Mouse (Mus musculus) limb, embryonic 13.5 days (tissue): ENCODE data around the gene Sphk1. TPM values are rescaled to one million over a fixed set of nuclear protein-coding genes. Genes with fewer than 3 reads are reported as not detected.

Source experiments
- ATAC-seq: fragments of 200-750 bp; cut with Nextera tagmentation; 2 replicates; pipeline ENCODE4 v1.8.0; 2017; ENCODE audit warnings: low read depth, moderate number of reproducible peaks, moderate TSS enrichment; ENCODE audit not compliant: low FRiP score
- H3K27ac ChIP-seq: fragments of 300-500 bp; sonication (generic); 2 replicates; pipeline ENCODE4 v1.5.1; 2015; ENCODE audit warnings: inconsistent platforms, mild to moderate bottlenecking, moderate library complexity
- H3K27me3 ChIP-seq: fragments of 300-500 bp; sonication (generic); 2 replicates; pipeline ENCODE4 v1.6.1; 2015; ENCODE audit warnings: mild to moderate bottlenecking, inconsistent platforms
- H3K36me3 ChIP-seq: fragments of 300-500 bp; sonication (generic); 2 replicates; pipeline ENCODE4 v1.6.1; 2015; ENCODE audit warnings: inconsistent platforms, mild to moderate bottlenecking, moderate library complexity
- H3K4me1 ChIP-seq: fragments of 300-500 bp; sonication (generic); 2 replicates; pipeline ENCODE4 v1.6.1; 2015; ENCODE audit warnings: inconsistent platforms
- H3K4me2 ChIP-seq: fragments of 300-500 bp; sonication (generic); replicated peaks from 2 replicates; pipeline ENCODE4 v1.6.1; 2015; ENCODE audit warnings: inconsistent platforms, mild to moderate bottlenecking, moderate library complexity
- H3K4me3 ChIP-seq: fragments of 300-500 bp; sonication (generic); 2 replicates; pipeline ENCODE4 v1.5.1; 2015; ENCODE audit warnings: moderate library complexity, mild to moderate bottlenecking, inconsistent platforms
- H3K9ac ChIP-seq: fragments of 300-500 bp; sonication (generic); 2 replicates; pipeline ENCODE4 v1.6.1; 2015; ENCODE audit warnings: mild to moderate bottlenecking, inconsistent platforms
- H3K9me3 ChIP-seq: fragments of 300-500 bp; sonication (generic); 2 replicates; pipeline ENCODE4 v1.6.1; 2016; ENCODE audit warnings: inconsistent platforms
- WGBS: fragments of 180-500 bp; shearing (Covaris S2); methylation state at CpG from one replicate; pipeline ENCODE4 v1.1.7; 2015; 5-methylcytosine and 5-hydroxymethylcytosine counted together
- polyA plus RNA-seq: library from polyadenylated mRNA; unstranded; fragments of >200 nt; fragmentation: Nextera tagmentation; extraction: Ambion mirVana; gene quantifications from 2 replicates; pipeline ENCODE4 v1.2.1, GENCODE M21; 2015

Sphk1 gene
- polyA plus RNA-seq, 1 experiment from 2014 or later = 2.3 TPM

DNA sequence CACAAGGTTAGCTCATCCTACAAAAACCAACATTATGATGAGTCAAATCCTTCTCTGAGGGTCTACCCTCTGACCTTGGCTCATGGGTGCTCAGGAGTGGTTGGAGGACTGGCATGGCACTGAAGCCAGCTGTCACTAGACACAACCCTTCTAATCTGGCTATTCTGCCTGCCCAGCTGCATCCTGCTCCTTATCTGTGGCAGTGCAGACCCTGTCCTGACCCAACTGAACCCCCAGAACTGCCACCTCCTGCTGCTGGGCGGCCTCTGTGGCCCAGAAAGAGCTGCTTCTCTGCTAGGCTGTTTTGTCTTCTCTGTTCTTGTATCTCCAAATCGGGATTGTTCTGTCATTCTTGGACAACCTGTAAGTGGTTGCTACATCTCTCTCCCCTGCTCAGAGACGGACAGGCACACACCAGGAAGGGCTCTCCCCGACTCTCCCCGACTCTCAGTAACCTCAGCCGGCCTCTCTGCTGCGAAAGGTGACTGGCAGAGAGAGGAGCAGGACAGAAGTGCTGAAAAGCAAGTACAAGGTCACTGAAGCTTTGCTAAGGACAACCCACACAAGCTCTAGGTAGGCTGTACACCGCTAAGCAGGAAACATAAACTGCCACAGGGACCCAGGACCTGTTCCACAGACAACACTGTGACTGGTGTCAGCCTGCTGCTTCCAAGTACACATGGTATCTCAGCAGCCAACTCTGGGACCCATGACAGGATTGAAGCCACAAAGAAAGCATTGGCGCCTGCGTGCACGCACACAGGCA, 18.7 kb downstream of the Sphk1 start:
- Histone ChIP-seq H3K4me2 (no peak overlapping the region), H3K9ac (no peak overlapping the region), H3K27me3 (no peaks in the 10 kb centered on the region), H3K4me3 (no peak overlapping the region), H3K36me3 (peaks cover 46% of the 10 kb centered on the region), H3K9me3 (no peaks in the 10 kb centered on the region), H3K4me1 (peaks cover 32% of the 10 kb centered on the region), H3K27ac (no peak overlapping the region)
- ATAC-seq = no peak
- WGBS = 89% methylated on average over 11 of the region's 11 CpGs

DNA sequence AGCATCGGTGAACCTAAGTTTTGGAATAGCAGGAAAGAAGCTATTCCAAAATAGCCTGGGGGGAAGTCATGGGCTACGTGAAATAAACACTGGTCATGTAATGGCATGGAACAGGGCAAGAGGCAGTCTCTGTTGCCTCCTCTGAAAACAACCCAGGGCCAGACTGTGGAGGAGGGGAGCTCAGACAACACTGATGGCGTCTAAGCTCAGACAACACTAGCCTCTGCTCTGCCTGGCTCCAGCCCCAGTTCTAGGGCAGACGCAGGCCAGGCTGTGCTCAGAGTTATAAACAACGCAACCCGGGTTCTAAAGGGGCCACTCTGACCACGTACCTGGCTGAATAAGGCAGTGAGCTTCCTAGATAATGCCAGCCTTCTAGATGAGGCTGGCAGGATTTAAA, 20.0 kb downstream of the Sphk1 start:
- no peak for ATAC-seq
- Histone ChIP-seq H3K4me1 (peaks cover 36% of the 10 kb centered on the region), H3K9me3 (no peaks in the 10 kb centered on the region), H3K4me3 (no peak overlapping the region), H3K36me3 (peaks cover 33% of the 10 kb centered on the region), H3K4me2 (no peak overlapping the region), H3K27ac (no peak overlapping the region), H3K27me3 (no peaks in the 10 kb centered on the region), H3K9ac (no peak overlapping the region)
- 41% methylated on average over 7 of the region's 7 CpGs for WGBS

DNA sequence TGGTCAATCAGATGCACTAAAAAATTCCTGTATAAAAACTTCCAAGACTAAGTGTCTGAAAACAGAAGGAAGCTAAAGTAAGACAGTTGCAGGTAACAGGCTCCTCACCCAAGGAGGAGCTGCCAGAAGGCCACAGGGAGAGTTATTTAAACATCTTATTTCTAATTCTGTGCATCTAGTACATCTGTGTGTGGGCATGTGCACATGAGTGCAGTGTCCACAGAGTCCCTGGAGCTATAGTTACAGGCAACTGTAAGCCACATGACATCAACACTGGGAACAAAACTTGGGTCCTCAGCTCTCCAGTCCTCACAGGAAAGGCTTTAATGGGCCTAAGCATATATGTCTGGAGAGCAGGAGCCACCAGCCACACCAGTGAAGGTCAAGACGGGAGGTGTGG, 21.5 kb downstream of the Sphk1 start:
- H3K4me2 ChIP-seq = no peak overlapping the region
- peaks cover 43% of the 10 kb centered on the region for H3K4me1 ChIP-seq
- H3K36me3 ChIP-seq = peaks cover 18% of the 10 kb centered on the region
- H3K4me3 ChIP-seq = no peak overlapping the region
- no peak overlapping the region for H3K9ac ChIP-seq
- H3K9me3 ChIP-seq = no peaks in the 10 kb centered on the region
- no peaks in the 10 kb centered on the region for H3K27me3 ChIP-seq
- 56% methylated on average over 1 of the region's 1 CpGs for WGBS
- ATAC-seq = no peak
- no peak overlapping the region for H3K27ac ChIP-seq

DNA sequence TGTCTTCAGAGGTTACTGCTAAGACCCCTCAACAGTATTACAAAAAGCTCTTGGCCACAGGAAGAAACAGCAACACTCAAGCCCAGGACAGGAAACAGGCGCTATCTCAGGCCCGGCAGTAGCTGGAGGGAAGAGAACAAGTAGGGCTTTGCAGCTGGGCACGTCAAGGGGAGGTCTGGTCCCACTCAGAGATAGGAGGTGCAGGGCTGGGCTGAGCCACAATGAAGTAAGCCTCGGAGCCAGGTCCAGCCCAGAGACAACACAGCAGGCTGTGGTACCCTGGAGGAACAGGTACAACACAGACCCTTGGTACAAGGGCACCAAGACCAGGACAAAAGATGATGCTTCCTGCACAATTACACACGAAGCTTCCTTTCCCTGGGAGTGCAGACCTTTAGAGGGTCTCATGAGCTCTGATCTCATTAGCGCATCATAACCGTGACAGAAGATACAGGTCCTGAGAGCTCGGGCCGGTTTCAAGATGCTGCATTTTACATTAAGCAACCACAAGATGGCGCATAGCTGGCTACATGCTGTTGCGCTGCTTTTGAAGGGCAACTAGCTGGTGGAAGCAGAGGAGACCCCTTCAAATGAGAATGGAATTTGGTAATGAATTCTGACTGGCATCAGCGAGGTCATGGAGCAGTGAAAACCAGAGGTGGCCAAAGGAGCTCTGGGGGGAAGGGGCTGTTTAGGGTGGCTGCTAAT, 23.6 kb downstream of the Sphk1 start:
- no peaks in the 10 kb centered on the region for H3K27me3 ChIP-seq
- H3K9me3 ChIP-seq = no peaks in the 10 kb centered on the region
- no peak overlapping the region for H3K4me2 ChIP-seq
- peaks cover 54% of the 10 kb centered on the region for H3K4me1 ChIP-seq
- no peak overlapping the region for H3K27ac ChIP-seq
- H3K9ac ChIP-seq = no peak overlapping the region; the same call in 1 of the 2 replicates
- H3K4me3 ChIP-seq = no peak overlapping the region
- H3K36me3 ChIP-seq = peaks cover 3% of the 10 kb centered on the region; the same call in 1 of the 2 replicates
- no peak for ATAC-seq
- WGBS = 46% methylated on average over 12 of the region's 12 CpGs

DNA sequence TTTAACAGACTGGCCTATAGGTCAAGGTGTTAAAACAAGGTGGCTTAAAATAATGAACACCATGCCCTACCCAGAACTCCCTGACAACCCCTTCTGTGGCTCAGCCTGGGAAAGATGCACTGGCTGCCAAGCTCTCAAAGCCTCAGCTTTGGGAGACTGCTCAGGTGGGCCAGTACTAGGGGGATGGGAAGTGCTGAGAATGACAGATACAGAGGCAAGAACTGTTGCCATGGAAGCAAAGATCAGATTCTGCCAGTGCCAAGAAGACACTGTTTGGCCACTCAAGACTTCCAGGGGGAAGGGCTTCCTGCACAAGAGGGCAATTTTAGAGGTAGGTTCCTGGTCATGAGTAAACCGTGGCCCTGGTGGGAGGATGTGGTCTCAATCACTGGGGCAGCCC, 24.8 kb downstream of the Sphk1 start:
- Histone ChIP-seq H3K4me2 (no peak overlapping the region), H3K9me3 (no peaks in the 10 kb centered on the region), H3K4me1 (peaks cover 46% of the 10 kb centered on the region), H3K27me3 (no peaks in the 10 kb centered on the region), H3K4me3 (no peak overlapping the region), H3K9ac (no peak overlapping the region), H3K36me3 (peaks cover 3% of the 10 kb centered on the region; the same call in 1 of the 2 replicates), H3K27ac (no peak overlapping the region; the same call in 1 of the 2 replicates)
- no peak for ATAC-seq
- WGBS = 73% methylated on average over 1 of the region's 1 CpGs

DNA sequence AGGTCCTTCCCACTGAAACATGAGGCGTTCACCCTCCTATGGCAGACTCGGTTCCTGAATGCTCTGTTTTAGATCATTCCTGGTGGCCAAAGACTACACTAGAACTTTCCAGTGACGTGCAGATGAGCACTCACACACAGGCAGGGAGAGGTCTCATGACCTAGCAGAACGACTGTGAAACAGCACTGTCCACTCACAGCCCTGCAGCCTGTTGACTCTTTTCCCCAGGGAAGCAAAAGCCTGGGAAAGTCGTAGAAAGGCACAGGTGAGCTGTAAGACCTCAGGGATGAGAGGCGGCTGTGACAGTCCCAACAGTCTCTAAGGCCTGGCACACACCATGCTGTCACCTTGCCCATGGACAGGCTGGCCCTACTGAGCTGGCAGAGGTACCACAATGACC, 25.6 kb downstream of the Sphk1 start:
- WGBS = 55% methylated on average over 6 of the region's 6 CpGs
- H3K27ac ChIP-seq = no peak overlapping the region
- H3K36me3 ChIP-seq = peaks cover 3% of the 10 kb centered on the region; the same call in 1 of the 2 replicates
- no peaks in the 10 kb centered on the region for H3K9me3 ChIP-seq
- H3K4me3 ChIP-seq = no peak overlapping the region
- H3K4me2 ChIP-seq = no peak overlapping the region
- no peak for ATAC-seq
- H3K4me1 ChIP-seq = peaks cover 39% of the 10 kb centered on the region
- H3K27me3 ChIP-seq = no peaks in the 10 kb centered on the region
- no peak overlapping the region for H3K9ac ChIP-seq

DNA sequence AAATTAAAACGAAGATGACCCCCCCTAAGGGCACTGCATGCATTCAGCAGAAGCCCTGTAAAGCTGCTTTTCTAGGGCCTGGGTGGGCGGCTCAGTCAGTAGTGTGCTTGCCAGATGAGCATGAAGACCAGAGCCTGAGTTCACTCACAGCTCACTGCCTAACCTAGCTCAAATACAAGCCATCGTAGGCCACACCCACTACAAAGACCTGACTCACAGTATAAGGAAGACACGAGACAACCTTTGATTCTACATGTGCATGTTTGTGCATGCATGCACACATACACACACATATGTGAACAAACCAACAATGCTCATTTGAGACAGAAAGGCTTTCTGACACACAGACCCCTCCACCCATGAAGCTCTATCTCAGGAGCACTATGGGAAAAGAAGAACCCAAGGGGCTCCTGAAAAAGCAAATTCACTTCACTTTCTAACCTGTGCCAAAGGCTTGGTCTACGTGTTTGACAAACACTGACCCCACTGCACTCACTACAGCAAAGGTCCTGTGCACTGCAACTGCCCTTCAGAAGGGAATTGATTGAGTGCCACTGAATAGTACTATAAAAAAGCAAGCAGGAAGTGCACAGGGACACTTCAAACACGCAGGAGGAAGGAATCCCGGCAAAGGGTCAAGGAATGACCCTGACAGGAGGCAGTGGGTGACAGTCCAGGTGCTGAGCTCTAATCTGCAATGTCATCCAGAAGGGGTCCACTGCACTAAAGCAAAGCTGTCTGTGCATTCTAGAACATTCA, 34.7 kb downstream of the Sphk1 start:
- H3K4me2 ChIP-seq = no peak overlapping the region
- 39% methylated on average over 7 of the region's 7 CpGs for WGBS
- H3K27me3 ChIP-seq = no peaks in the 10 kb centered on the region
- no peak for ATAC-seq
- peaks cover 13% of the 10 kb centered on the region; the same call in 1 of the 2 replicates for H3K4me1 ChIP-seq
- no peak overlapping the region for H3K27ac ChIP-seq
- no peaks in the 10 kb centered on the region for H3K9me3 ChIP-seq
- H3K4me3 ChIP-seq = no peak overlapping the region
- no peaks in the 10 kb centered on the region for H3K36me3 ChIP-seq
- H3K9ac ChIP-seq = no peak overlapping the region

DNA sequence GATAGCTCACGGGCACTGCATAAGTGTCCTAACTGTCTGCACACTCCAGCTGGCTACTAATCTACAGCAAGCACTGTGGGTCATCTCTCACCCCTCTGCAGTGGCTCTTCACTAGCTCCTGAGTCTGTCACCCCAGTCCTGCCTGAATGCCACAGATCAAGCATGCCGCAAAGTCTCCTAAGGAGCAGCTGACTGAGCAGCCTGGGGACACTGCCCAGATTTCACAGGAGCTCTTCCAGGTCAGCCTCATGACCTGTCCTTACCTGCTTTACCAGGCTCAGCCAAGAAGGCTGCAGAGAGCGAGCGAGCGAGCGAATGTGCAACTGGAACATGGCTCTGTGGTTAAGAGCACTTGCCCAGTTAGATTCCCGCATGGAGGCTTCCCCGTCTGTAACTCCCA, 36.8 kb downstream of the Sphk1 start:
- 83% methylated on average over 8 of the region's 8 CpGs for WGBS
- Histone ChIP-seq H3K4me1 (peaks cover 20% of the 10 kb centered on the region; the same call in 1 of the 2 replicates), H3K9me3 (no peaks in the 10 kb centered on the region), H3K9ac (no peak overlapping the region), H3K4me3 (no peak overlapping the region), H3K27me3 (no peaks in the 10 kb centered on the region), H3K36me3 (no peaks in the 10 kb centered on the region; the same call in 1 of the 2 replicates), H3K27ac (no peak overlapping the region), H3K4me2 (no peak overlapping the region)
- no peak for ATAC-seq

DNA sequence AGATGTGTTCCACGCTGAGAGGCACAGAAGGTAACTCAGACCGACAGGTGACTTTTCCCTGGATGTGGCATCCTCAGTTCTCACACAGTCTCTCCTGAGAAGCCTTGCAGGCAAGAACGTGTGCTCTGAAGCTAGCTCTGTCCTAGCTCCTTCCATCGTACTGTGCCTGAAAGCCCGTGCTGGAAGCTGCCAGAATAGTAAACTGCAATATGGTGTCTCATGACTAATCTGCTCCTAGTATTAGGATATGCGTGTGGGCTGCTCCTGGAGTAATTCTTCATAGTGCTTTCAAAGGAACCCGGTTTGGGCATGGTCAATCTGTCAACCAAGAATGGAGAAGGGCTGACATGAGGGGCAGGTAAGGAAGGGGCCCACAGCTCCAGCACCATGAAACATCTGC, 40.1 kb downstream of the Sphk1 start:
- Histone ChIP-seq H3K9ac (no peak overlapping the region), H3K4me3 (no peak overlapping the region), H3K27ac (no peak overlapping the region), H3K36me3 (no peaks in the 10 kb centered on the region; the same call in 1 of the 2 replicates), H3K4me2 (no peak overlapping the region), H3K4me1 (peaks cover 42% of the 10 kb centered on the region), H3K9me3 (no peaks in the 10 kb centered on the region), H3K27me3 (no peaks in the 10 kb centered on the region)
- 82% methylated on average over 7 of the region's 7 CpGs for WGBS
- ATAC-seq = no peak

DNA sequence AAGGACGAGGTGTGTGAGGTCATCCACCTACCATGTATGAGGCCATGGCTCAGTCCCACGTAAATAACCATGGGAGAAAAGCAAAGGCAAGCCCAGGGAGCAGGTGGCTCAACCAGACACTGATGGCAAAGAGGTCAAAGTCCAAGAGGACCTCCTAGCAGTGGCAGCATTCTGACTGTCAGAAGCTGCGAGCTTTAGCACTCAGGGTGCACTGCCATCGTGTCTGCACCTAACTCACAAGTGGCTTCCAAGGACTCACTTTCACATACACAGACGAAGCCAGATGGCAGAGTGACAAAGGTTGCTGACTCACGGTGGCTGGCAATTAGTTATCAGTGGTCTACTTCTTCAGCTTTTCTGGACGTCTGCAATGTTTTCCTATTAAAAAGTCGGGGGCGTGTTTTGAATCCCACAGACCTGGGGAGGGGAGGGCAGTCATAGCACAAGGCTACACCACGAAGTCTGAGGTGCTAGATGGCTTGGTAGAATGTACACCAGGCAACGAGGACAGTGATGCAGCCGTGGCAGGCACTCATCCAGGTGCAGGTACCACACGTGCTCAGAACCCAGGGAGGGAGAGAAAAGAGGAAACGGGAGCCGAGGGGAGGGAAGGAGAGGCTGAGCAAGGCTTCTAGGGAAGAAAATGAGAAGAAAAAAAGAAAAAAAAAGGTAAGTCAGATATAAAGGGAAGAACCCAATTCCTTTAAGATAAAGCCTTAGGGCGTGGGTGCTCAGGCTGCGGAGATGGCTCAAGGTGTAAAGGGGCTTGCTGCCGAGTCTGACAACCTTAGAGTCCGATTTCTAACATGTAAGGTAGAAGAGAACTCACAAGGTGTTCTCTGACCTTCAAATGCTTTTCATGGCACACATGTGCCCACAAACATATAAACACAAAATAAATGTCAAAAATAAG, 41.3 kb downstream of the Sphk1 start:
- Histone ChIP-seq H3K27ac (no peak overlapping the region), H3K9me3 (no peaks in the 10 kb centered on the region), H3K27me3 (no peaks in the 10 kb centered on the region), H3K9ac (no peak overlapping the region), H3K4me3 (no peak overlapping the region), H3K4me2 (no peak overlapping the region), H3K36me3 (no peaks in the 10 kb centered on the region; the same call in 1 of the 2 replicates), H3K4me1 (peaks cover 51% of the 10 kb centered on the region)
- no peak for ATAC-seq
- WGBS = 73% methylated on average over 19 of the region's 19 CpGs
